Mouse (Mus musculus): ENCODE results near the gene Hoxa9. TPM values are rescaled to one million over a fixed set of nuclear protein-coding genes. Genes with fewer than 3 reads are reported as not detected.

Gene Hoxa9
- total RNA-seq, 1 experiment from 2014 or later = 0.61 TPM

GRCm38 (mm10) chr6:52216691-52217458 is 14.0 kb downstream of the Hoxa9 start:
- DNase-seq = peak; percentile 48

- peak; percentile 32 for DNase-seq
Observed at GRCm38 (mm10) chr6:52215771-52216535, 14.9 kb downstream of the Hoxa9 start.

- no peak for DNase-seq
Observed at GRCm38 (mm10) chr6:52215070-52215469, 15.8 kb downstream of the Hoxa9 start.

GRCm38 (mm10) chr6:52214271-52214670 is 16.6 kb downstream of the Hoxa9 start:
- DNase-seq = no peak

- DNase-seq = peak; percentile 73
Observed at GRCm38 (mm10) chr6:52213119-52213986, 17.5 kb downstream of the Hoxa9 start, which contains the start of the genes Hoxa3 and Gm28308. Gene Hoxa3 (minus strand): TSS chr6:52213336. Gene Gm28308 (minus strand): TSS chr6:52213339.

GRCm38 (mm10) chr6:52212556-52213118 is 18.3 kb downstream of the Hoxa9 start:
- peak; percentile 59 for DNase-seq

GRCm38 (mm10) chr6:52211961-52212360 is 18.9 kb downstream of the Hoxa9 start:
- peak; percentile 27 for DNase-seq

- peak; percentile 85 for DNase-seq
Observed at GRCm38 (mm10) chr6:52211170-52211935, 19.5 kb downstream of the Hoxa9 start.

- DNase-seq = peak; percentile 14
Observed at GRCm38 (mm10) chr6:52209685-52210046, 21.2 kb downstream of the Hoxa9 start.

- DNase-seq = no peak
Observed at GRCm38 (mm10) chr6:52208868-52209684, 21.8 kb downstream of the Hoxa9 start.

GRCm38 (mm10) chr6:52208072-52208867 is 22.6 kb downstream of the Hoxa9 start, which contains the start of gene Hoxa6:
Gene Hoxa6 (minus strand): TSS chr6:52208722.
- peak; percentile 81 for DNase-seq

- no peak for DNase-seq
Observed at GRCm38 (mm10) chr6:52207684-52207976, 23.3 kb downstream of the Hoxa9 start.

GRCm38 (mm10) chr6:52206882-52207683 is 23.8 kb downstream of the Hoxa9 start:
- DNase-seq = no peak

GRCm38 (mm10) chr6:52205638-52206621 is 25.0 kb downstream of the Hoxa9 start:
- peak; percentile 21 for DNase-seq

GRCm38 (mm10) chr6:52205221-52205620 is 25.7 kb downstream of the Hoxa9 start:
- DNase-seq = no peak

- peak; percentile 91 for DNase-seq
Observed at GRCm38 (mm10) chr6:52204050-52204752, 26.7 kb downstream of the Hoxa9 start, which contains the start of gene Hoxa5. Gene Hoxa5 (minus strand): TSS chr6:52204587.

All from adrenal gland, postnatal 25 days (tissue).